Mouse (Mus musculus) embryo, embryonic 11 days (tissue): ENCODE results near the gene Wfdc3.

Experiments
- DNase-seq: peaks from one replicate; pipeline ENCODE4 v3.0.0-alpha.2; 2015

Wfdc3 gene

GRCm38 (mm10) chr2:164745843-164746479, at the start of gene Wfdc3, which contains the start of gene Dnttip1:
Gene Wfdc3, minus strand, starts transcription at chr2:164745931.
Gene Dnttip1, plus strand, starts transcription at chr2:164745983.
- DNase-seq, result peak; percentile 96

- peak; percentile 92 for DNase-seq
These were observed 48.6 kb upstream of the Wfdc3 start for GRCm38 (mm10) chr2:164794293-164794692.

DNA sequence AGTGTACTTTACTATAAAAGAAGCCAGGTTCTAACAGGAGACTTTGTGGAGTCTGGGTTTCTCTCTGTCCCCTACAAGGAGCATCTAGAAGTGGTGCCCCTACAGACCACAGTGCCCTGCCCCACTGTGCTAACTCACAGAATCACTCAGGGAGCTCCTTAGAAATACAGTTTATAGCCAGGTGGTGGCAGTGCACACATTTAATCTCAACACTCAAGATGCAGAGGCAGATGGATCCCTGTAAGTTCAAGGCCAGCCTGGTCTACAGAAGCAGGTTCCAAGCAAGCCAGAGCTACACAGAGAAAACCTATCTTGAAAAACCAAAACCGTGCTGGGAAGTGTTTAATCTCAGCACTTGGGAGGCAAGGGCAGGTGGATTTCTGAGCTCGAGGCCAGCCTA, 48.0 kb upstream of the Wfdc3 start:
- DNase-seq, result no peak

- peak; percentile 66 for DNase-seq
These were observed 47.5 kb upstream of the Wfdc3 start for GRCm38 (mm10) chr2:164793236-164793635.

DNA sequence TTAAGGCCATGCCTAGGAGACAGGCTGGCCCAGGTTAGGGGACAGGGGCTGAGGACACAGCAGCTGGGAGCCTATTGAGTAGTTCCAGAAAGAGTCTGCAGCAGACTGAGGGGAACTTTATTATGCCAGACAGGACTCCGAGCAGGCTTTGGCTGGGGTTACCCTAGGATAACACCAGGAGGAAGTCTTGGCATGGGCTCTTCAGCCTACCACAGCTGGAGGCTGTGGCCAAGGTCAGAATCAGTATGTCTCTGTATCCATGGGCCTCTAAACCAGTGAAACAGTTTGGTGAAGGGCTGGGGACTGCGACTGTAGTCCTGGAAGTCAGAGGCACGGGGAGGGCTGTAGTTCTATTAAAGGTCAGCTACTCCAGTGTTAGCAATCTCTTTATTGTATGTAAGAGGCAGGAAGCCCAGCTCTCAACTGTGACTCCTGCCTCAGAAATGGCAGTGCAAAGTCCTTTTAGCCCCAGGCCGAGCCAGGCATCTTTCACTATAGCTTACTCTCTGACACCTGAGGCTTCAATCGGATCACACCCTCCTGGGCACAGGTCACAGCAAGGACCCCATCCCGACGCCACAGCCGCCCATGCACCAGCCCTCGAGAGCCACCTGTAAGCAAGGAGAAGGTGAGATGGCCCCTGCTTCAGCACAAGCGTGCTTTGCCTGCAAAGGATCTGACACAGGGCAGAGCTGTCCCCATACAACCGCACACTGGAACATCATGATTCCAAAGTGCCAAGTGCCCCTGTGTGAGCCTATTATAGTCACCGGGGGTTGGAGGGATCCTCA, 46.9 kb upstream of the Wfdc3 start:
- no peak for DNase-seq

DNA sequence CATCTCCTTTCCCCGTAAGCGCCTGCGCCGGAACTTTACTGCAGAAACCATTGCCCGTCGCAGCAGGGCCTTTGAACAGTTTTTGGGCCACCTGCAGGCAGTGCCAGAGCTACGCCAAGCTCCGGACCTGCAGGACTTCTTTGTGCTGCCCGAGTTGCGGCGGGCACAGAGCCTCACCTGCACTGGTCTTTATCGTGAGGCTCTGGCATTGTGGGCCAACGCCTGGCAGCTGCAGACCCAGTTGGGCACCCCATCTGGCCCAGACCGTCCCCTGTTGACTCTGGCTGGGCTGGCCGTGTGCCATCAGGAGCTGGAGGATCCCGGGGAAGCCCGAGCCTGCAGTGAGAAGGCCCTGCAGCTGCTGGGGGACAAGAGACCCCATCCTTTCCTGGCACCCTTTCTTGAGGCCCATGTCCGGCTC, 46.1 kb upstream of the Wfdc3 start:
- DNase-seq, result no peak

GRCm38 (mm10) chr2:164790451-164790850, 44.7 kb upstream of the Wfdc3 start:
- DNase-seq, result no peak

DNA sequence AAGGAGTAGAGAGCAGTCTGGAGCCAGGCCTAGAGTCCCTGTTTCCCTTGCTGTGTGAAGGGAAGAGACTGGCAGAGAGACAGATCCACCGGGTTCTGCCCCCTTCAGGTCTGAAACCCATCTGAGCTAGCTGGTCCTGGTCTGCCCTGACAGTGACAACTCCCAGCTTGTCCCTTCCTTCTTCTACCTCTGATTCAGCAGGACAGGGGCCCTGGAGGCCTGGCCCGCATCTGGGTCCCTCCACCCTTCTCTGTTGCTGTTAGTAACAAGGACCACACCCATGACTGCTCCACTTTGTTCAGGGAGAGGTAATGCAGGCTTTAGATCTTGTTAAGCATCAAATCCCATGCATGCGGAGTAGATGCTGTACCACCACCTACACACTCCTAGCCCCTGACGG, 42.7 kb upstream of the Wfdc3 start:
- DNase-seq, result no peak

- DNase-seq, result no peak
These were observed 42.0 kb upstream of the Wfdc3 start for GRCm38 (mm10) chr2:164787779-164788178.

- DNase-seq, result no peak
These were observed 41.3 kb upstream of the Wfdc3 start for GRCm38 (mm10) chr2:164787032-164787431.

DNA sequence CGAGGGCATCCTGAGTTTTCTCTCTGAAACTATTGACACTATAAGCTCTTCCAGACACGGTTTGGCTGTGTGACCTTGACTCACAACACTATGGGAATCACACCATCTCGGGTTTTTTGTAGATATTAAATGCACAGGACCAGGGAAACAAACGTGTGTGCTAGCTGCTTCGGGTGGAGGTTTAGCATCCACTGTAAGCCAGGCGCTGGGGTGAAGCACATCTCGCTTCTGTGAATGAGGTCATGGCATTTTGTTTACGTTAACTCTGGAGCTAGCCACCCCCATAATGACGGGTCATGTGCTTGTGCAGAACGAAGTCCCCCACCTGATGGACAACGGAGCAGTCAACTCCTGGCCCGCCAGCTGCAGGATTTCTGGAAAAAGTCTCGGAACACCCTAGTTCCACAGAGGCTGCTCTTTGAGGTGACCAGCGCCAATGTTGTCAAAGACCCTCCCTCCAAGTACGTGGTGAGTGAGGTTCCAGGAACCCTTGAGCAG, 40.7 kb upstream of the Wfdc3 start:
- DNase-seq, result peak; percentile 43

- DNase-seq, result peak; percentile 92
These were observed 40.0 kb upstream of the Wfdc3 start, which contains the start of gene Snx21 for GRCm38 (mm10) chr2:164785481-164786387. Gene Snx21, plus strand, starts transcription at chr2:164785823.

- DNase-seq, result peak; percentile 26
These were observed 39.2 kb upstream of the Wfdc3 start for GRCm38 (mm10) chr2:164784869-164785420.

DNA sequence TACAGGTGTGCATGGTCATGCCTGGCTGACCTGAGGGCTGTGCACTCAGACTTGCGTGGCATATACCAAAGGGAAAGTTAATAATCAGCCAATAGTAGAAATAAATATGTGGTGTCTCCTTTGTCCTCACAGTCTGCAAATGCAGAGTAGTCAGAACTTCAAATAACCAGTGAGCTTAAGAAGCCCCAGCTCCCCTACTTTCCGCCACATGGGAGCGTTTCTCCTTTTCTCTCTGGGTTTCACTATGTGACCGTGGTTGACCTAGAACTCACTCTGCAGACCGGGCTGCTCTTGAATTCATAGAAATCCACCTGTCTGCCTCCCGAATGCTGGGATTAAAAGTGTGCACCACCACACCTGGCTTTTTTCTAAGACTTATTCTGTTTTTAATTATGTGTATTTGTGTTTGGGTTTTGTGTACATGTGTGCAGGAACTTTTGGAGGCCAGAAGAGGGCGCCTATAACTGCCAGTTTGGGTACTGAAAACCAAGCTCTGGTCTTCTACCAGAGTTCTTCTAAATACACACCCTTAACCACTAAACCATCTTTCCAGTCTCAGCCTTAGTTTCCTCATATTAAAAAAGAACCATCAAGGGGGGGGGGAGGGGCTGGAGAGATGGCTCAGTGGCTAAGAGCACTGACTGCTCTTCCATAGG, 38.3 kb upstream of the Wfdc3 start:
- DNase-seq, result no peak

DNA sequence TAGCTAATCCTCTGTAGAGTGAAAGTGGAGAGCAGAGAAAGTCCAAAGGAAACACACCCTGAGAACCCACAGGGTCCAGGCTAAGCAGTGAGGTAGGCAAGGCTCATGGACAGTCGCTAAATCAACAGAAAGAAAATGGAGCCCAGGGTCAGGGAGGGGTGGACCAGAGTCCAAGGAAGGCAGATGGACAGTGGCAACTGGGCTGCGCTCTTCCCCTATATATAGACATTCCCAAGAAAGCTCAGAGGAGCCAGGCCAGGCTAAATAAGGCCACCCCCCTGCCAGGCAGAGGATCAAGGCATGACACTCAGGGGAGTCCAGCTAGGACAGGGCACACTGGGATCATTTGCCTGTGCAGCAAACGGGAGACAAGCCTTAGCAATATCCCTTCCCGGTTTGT, 36.1 kb upstream of the Wfdc3 start:
- no peak for DNase-seq

DNA sequence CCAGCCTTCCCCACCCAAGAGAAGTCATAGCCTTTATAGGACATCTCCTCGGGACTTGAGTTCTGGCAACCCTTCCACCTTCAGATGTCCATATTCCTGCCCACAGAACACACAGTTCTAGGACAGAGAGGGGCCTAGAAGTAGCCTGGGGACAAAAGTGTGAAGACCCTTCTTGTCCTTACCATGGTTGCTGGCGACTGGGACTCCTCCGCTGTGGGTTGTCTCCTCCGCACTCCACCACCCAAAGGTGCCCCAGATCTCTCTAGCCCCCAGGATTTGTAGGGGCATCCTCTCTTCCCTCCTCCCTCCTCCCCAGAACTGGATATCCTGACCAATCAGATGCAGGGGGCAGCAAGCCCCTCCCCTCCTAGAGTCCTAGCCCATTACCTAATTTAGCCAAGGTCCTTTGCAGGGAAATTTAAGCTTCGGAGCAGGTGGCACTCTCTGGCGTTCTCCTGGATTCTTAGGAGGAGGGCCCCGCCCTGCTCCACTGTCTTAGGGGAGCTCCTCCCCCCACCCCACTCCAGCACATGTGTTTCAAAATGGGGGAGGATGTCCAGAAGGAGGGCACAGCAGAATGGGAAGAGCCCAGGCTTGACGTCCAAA, 33.9 kb upstream of the Wfdc3 start, which contains the start of gene Tnnc2:
Gene Tnnc2 (minus strand): TSS at position 487 of the 606 bp plus-strand sequence.
- DNase-seq, result no peak

DNA sequence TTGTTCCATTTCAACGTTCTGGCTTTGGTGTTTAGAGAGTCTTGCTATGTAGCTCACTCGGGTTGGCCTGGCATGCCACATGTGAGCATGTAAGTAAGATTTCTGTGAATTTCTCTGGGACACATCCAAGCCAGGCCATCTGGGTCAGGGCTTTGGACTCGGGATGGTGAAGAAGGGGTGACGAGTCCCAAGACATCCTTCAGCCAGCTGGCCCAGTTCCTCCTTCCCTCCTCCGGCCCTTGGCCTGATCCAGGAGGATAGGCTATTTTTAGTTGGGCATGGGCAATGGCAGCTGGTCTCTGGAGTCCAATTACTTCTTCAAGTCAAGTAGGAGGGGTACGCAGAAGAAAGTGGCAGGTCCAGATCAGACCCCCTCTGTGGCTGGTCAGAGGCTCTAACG, 33.1 kb upstream of the Wfdc3 start:
- no peak for DNase-seq

DNA sequence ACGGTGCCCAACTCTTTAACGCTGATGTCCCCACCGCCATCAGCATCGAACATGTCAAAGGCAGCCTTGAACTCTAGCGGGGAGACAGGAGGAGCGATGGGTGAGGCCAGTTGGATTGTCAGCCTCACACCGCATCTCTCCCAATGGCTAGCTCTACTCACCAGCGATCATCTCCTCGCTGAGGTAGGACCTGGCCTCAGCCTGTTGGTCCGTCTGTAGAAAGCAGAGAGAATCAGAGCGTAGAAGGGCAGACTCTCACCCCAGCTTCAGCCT, 32.2 kb upstream of the Wfdc3 start:
- no peak for DNase-seq

GRCm38 (mm10) chr2:164777246-164778014, 31.7 kb upstream of the Wfdc3 start:
- no peak for DNase-seq

- DNase-seq, result no peak
These were observed 31.1 kb upstream of the Wfdc3 start for GRCm38 (mm10) chr2:164776801-164777200.

- DNase-seq, result no peak
These were observed 30.4 kb upstream of the Wfdc3 start for GRCm38 (mm10) chr2:164776130-164776529.
